Mouse (Mus musculus) thymus, adult 2 months (tissue): ENCODE measurements around the gene Ftcd. TPM values are rescaled to one million over a fixed set of nuclear protein-coding genes. Genes with fewer than 3 reads are reported as not detected.

Source experiments
- DNase-seq: peaks from one replicate; pipeline ENCODE4 v3.0.0; 2021
- H3K27ac ChIP-seq: fragments of 200-500 bp; 2 replicates; pipeline ENCODE4 v1.5.1; 2012; ENCODE audit warnings: low read length, control low read depth; ENCODE audit not compliant: control insufficient read depth, insufficient read depth
- H3K27me3 ChIP-seq: fragments of 200-500 bp; 2 replicates; pipeline ENCODE4 v1.6.1; 2012; ENCODE audit warnings: mild to moderate bottlenecking, low read length, moderate library complexity, mixed read lengths; ENCODE audit not compliant: control insufficient read depth, insufficient read depth
- H3K36me3 ChIP-seq: fragments of 200-500 bp; 2 replicates; pipeline ENCODE4 v1.6.1; 2012; ENCODE audit warnings: mild to moderate bottlenecking, low read length, moderate library complexity; ENCODE audit not compliant: control insufficient read depth, insufficient read depth
- H3K4me1 ChIP-seq: fragments of 200-500 bp; replicated peaks from 2 replicates; pipeline ENCODE4 v1.6.1; 2012; ENCODE audit warnings: low read length; ENCODE audit not compliant: control insufficient read depth, insufficient read depth
- H3K4me3 ChIP-seq: fragments of 200-500 bp; 2 replicates; pipeline ENCODE4 v1.5.1; 2012; ENCODE audit warnings: mild to moderate bottlenecking, low read length, control low read depth, moderate library complexity; ENCODE audit not compliant: control insufficient read depth, insufficient read depth
- CTCF ChIP-seq: fragments of 200-500 bp; IDR thresholded peaks from 2 replicates; pipeline ENCODE4 v1.5.1; 2012; ENCODE audit warnings: mild to moderate bottlenecking, control low read depth, low read length, moderate library complexity, borderline replicate concordance; ENCODE audit not compliant: control insufficient read depth, poor library complexity, insufficient read depth; ENCODE audit errors: extremely low read depth
- POLR2A ChIP-seq: fragments of 200-500 bp; IDR thresholded peaks from 2 replicates; pipeline ENCODE4 v1.6.1; 2012; ENCODE audit warnings: mild to moderate bottlenecking, low read length, control low read depth, moderate library complexity; ENCODE audit not compliant: control insufficient read depth, poor library complexity, insufficient read depth; ENCODE audit errors: extremely low read depth
- WGBS: fragments of 180-500 bp; shearing (Covaris S2); methylation state at CpG from one replicate; pipeline ENCODE4 v1.1.7; 2018; 5-methylcytosine and 5-hydroxymethylcytosine counted together
- polyA plus RNA-seq: library from polyadenylated mRNA; depleted of rRNA; stranded (reverse); fragments of >200 nt; gene quantifications from 2 replicates; pipeline ENCODE4 v1.2.3, GENCODE M21; 2012; rRNA removed

Gene Ftcd
- polyA plus RNA-seq, 1 experiment, result 0.03 TPM

GRCm38 (mm10) chr10:76634584-76634983 is 59.1 kb downstream of the Ftcd start:
- H3K36me3 ChIP-seq, result no peaks in the 10 kb centered on the region
- no peaks in the 10 kb centered on the region for H3K27me3 ChIP-seq
- H3K27ac ChIP-seq, result no peak overlapping the region
- no peaks in the 10 kb centered on the region for H3K4me1 ChIP-seq
- no peak for DNase-seq
- no peak for TF ChIP-seq CTCF
- H3K4me3 ChIP-seq, result no peak overlapping the region
- WGBS, result 91% methylated on average over 5 of the region's 5 CpGs

- Histone ChIP-seq H3K27me3 (no peaks in the 10 kb centered on the region), H3K27ac (no peak overlapping the region), H3K4me3 (no peak overlapping the region), H3K36me3 (no peaks in the 10 kb centered on the region), H3K4me1 (no peaks in the 10 kb centered on the region)
- 62% methylated on average over 3 of the region's 3 CpGs for WGBS
- no peak for TF ChIP-seq POLR2A
- DNase-seq, result no peak
Measured at GRCm38 (mm10) chr10:76636026-76636425, 60.6 kb downstream of the Ftcd start.

DNA sequence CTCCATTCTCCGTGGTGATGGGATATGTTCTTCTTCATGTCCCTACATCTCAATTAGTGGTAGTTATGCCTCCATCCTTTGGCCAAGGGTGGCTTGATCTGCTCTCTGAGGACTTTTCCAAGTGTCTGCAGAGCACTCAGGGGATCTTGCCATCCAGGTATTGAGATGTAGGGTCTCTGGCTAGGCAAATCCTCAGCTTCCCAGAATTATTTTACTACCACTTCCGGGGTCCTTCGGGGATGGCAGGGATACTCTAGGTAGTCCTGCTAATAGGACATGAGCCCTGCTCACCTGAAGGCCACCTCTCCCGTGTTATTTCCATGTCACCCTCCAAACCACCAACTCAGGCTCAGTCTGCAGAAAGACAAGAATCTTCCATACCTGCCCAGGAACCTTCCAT is 61.2 kb downstream of the Ftcd start:
- WGBS, result 92% methylated on average over 4 of the region's 4 CpGs
- TF ChIP-seq CTCF, result no peak
- no peak for TF ChIP-seq POLR2A
- H3K27me3 ChIP-seq, result no peaks in the 10 kb centered on the region
- H3K4me3 ChIP-seq, result no peak overlapping the region
- H3K36me3 ChIP-seq, result no peaks in the 10 kb centered on the region
- no peak for DNase-seq
- H3K27ac ChIP-seq, result no peak overlapping the region
- no peaks in the 10 kb centered on the region for H3K4me1 ChIP-seq

Other genes starting within 250 kb of the Ftcd start
- gene Dip2a, start 230.4 kb upstream of the Ftcd start, polyA plus RNA-seq, result 8.1 and 8.4 TPM in 2 replicates
- not detected in 2 replicates for gene AC141477.1, start 135.2 kb upstream of the Ftcd start, polyA plus RNA-seq
- gene Pcnt, start 132.9 kb upstream of the Ftcd start, polyA plus RNA-seq, result 41.7 and 47.7 TPM in 2 replicates
- 0.61 and 0.62 TPM in 2 replicates for gene 2610028H24Rik, start 126.6 kb upstream of the Ftcd start, polyA plus RNA-seq
- gene Mcm3ap, start 106.7 kb upstream of the Ftcd start, polyA plus RNA-seq, result 43.9 and 45.7 TPM in 2 replicates
- 3.3 and 4.1 TPM in 2 replicates for gene Ybey, start 106.5 kb upstream of the Ftcd start, polyA plus RNA-seq
- 17.8 and 24.1 TPM in 2 replicates for gene Lss, start 44.1 kb upstream of the Ftcd start, polyA plus RNA-seq
- gene Spatc1l, start 13.4 kb upstream of the Ftcd start, polyA plus RNA-seq, result 0.11 and 0.12 TPM in 2 replicates
- 43.7 and 47.2 TPM in 2 replicates for gene Col6a2, start 48.0 kb downstream of the Ftcd start, polyA plus RNA-seq
- gene Col6a1, start 150.5 kb downstream of the Ftcd start, polyA plus RNA-seq, result 42.8 and 50.8 TPM in 2 replicates